Mouse (Mus musculus) effector memory CD4-positive, alpha-beta T cell, adult 7 months (primary cell): ENCODE data around the gene Fhl4. TPM values are rescaled to one million over a fixed set of nuclear protein-coding genes. Genes with fewer than 3 reads are reported as not detected.

Experiments used
- polyA plus RNA-seq: library from polyadenylated mRNA; unstranded; fragments of 100-300 nt; shearing (Covaris generic); gene quantifications from one replicate; pipeline ENCODE4 v1.2.1, GENCODE M21; 2017

Fhl4 gene
- not detected for polyA plus RNA-seq

DNA sequence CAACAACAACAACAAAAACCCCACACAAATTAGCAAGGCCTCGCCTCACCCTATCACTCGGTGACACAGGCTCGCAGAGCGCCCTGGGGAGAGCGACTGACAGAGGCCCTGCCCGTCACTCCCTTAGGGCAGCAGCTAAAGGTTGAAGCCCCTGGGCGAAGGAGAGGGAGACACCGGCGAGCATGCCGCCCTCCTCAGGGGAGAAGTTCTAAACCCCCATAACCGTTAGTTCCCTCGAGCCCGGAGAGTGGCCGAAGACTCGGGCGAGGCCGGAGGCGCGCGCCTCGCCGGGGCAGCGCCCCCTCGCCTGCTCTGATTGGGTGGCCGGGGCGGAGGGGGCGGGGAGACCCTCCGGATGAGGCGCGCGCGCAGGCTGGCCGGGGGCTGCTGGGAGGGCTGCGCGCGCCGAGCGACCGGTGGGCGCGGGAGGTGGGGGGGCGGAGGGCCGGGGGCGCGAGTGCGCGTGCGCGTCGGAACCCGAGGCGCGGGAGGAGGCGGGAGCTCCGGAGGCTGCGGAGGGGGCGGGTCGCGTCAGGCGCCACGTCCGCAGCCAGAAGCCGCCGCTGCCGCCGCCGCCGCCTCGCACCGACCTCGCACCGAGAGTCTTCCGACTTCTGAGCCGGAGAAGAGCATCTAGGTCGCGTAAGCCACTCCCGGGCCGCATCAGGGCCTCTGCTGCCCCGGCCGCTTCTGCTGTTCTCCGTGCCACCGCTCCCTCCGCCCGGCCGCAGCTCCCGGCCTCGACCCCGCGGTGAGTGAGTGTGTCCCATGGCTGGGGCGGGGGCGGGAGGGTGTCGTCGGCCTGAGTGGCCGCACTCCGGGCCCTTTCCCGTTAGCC, at the start of gene Fhl4, which contains the start of gene Tmem263:
TSS of gene Fhl4 (minus strand) at position 249 of the 838 bp plus-strand sequence.
TSS of gene Tmem263 (plus strand) at position 381 of the 838 bp plus-strand sequence.

DNA sequence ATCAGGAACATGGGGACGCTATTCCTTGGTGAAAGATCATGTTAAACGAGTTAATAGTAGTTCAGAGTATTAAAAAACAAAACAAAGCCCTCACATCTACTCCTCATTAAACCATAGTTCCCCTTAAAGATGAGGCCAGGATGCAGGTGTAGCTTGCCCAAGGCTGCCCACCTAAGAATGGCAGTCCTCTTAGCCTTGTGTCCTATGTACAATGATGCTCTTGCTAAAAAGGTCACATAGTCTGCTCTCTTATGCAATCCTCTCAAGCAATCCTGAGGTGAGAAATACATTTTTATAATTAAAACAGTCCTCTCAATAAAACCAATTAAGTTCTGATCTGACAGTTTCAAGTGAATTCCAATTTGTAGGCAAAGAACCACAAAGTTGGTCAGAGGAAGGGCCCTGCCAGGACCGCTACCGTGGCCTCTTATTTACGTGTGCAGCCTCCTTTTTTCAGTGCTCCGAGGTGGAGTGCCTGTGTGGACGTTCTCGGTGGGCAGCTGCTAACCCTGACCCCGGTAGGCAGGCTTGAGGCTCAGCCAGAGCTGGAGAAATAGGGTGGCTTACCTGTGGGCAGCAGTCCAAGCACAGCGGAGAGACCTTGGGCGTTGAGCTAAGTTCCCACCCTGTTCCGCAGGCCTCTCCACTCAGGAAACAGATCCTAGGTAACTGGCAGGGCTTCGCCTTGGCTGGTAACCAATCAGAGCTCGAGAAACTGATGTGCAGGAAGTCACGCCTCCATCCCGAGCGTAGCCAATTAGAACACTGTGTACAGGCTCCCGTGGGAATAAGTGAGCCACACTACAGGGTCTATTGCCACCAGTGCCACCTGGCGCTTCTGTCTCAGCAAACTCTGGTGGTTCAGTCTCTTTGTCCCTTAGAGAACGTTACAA, 25.3 kb upstream of the Fhl4 start, which contains the start of gene Mterf2:
TSS of gene Mterf2 (minus strand) at position 633 of the 893 bp plus-strand sequence.

Other genes starting within 250 kb of the Fhl4 start
- 13.1 TPM for gene Ric8b, start 184.9 kb downstream of the Fhl4 start, polyA plus RNA-seq
- gene Tmem263, start 132 bp upstream of the Fhl4 start, polyA plus RNA-seq = 9.5 TPM
- 4.5 TPM for gene Mterf2, start 25.5 kb upstream of the Fhl4 start, polyA plus RNA-seq
- gene Cry1, start 82.6 kb upstream of the Fhl4 start, polyA plus RNA-seq = 86.9 TPM